Mouse (Mus musculus): ENCODE results near the gene Banp. TPM values are rescaled to one million over a fixed set of nuclear protein-coding genes. Genes with fewer than 3 reads are reported as not detected.

Banp gene
- total RNA-seq, 2 experiments from 2014 or later, result 25.4 to 37.4 TPM

DNA sequence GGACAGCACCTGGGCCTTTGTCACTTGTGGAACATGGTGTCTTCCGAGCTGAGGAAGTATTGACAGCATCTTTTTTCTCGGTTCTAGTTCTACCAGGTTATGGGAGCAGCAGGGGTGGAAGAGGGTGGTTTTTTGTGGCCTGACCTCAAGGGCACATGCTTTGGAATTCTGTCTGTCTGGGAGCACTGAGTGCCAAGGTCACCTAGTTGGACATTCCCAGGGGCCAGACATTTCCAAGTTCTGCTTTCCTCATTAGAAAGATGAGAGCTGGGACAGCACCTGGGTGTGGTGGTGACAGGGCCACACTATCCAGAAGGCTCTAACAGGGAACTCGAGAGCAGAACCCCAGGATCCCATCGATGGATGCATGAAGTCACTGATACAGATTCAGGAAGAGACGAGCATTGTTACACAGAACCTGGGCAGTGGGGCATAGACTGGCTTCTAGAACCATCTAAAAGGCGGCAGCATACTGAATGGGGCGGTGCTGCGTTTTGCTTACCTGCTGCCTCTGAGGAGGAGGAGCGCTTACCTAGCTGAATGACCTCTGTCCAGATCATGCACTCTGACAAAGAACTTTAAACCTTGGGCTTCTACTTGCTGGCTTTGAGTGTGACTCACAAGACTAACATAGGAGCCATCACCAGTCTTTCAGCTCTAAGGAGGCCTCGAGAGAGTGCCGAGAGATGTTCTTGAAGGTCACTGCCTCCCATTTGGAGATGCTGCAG is 31.4 kb downstream of the Banp start:
- no peak for DNase-seq

DNA sequence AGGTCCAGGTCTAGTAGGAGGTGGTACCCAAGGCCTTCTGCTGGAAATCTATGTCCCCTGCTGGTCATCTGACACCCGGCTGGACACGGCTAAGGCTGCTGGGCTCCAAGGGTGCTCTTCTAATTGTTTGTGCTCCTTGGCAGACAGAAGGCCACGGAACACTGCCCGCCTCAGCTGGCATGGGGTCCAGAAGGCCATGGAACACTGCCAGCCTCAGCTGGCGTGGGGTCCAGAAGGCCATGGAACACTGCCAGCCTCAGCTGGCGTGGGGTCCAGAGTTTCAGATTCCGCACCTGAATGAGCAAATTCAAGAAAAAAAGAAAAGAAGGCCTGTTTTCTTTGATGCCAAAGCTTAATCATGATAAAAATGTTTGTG is 32.0 kb downstream of the Banp start:
- DNase-seq, result peak in 1 of 2 experiments; percentile 43

GRCm38 (mm10) chr8:121985673-121986072 is 36.1 kb downstream of the Banp start:
- DNase-seq, result no peak

- no peak for DNase-seq
Observed at GRCm38 (mm10) chr8:121987892-121988291, 38.3 kb downstream of the Banp start.

DNA sequence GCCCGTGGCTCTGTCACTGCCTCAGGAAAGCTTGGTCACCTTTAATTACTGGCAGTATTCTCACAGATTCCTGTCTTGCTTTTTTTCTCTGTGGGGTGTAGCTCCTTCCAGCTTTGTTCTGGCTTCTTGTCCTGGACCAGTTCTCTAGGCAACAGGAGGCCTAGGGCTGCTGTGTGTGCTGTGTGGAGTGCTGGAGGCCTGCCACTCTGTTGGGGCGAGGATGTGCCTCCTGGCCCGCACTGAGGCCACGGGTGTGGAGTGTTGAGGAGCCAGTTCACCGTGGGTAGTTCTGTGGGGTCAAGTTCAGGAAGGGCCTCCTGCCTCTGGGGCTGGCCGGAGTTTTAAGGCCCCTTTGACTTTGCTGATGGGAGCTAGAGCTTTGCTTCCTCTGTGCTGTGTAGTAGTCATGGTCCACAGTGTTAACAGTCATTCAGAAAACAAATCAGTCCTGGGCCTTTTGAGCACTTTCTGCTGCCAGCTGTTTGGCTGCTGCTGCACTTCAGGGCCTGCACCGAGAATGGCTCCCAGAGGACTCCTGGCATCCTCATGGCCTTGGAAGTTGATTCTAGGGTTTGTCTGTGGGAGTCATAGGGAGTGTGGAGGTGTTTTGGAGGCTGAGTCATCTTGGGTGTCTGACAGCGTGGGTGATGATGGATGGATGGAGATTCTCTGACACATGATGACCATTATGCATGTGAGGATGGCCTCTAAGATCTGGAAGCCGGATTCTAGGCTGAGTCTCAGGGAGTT is 41.1 kb downstream of the Banp start:
- peak in 1 of 2 experiments; percentile 46 for DNase-seq

DNA sequence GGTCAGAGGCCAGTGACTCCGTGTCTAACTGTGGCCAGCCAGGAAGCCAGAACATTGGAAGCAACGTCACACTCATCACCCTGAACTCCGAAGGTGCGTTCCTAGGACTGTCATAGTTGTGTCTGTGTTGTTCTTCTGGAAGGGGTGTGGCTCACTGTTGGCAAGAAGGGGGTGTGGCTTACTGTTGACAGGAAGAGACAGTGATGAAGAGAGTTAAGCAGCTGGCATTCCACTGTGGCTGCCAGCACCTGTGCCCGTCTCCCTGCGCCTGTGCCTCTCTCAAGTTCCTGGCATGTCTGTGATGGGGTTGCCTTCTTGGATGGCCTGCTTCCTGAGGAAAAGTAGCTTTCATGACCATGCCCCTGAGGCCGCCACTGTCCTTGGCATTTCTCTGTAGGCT is 42.1 kb downstream of the Banp start:
- peak in 1 of 2 experiments; percentile 29 for DNase-seq

DNA sequence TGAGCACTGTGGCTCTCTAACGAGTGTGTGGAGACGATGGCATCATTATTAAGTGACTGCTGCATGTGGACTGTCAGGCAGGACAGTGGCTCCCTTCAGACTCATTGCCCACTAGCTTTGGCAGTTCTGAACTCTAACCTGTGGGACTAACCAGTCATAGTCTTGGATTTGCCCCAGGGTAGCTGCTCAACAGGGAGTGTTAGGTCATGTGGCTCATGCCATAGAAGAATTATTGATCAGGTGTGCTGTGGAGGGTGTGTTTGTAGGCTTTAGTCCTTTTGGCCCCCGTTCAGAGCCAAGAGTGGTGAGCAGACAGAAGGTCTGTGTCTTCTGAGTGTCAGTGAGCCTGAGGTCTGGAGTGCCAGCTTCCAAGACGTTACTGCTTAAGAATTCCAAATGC is 43.4 kb downstream of the Banp start:
- no peak for DNase-seq

DNA sequence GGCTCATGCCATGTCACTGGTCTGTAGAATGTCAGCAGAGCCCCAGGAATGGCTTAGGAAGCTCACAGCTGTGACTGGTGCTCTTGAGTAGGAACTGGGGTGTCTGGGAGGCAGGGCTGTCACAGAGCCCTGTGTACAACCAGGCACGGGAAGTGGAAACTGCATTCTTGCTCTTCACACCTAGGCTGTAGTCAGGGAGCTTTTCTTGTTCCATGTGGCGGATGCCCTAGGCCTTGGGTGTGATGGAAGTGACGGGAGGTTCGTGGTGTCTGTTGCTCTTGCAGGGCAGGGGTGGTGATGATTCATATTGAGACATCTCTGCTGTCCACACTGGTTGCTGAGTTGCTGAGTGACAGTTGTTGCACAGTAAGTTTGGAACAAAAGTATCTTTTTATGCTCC is 45.6 kb downstream of the Banp start:
- no peak for DNase-seq

DNA sequence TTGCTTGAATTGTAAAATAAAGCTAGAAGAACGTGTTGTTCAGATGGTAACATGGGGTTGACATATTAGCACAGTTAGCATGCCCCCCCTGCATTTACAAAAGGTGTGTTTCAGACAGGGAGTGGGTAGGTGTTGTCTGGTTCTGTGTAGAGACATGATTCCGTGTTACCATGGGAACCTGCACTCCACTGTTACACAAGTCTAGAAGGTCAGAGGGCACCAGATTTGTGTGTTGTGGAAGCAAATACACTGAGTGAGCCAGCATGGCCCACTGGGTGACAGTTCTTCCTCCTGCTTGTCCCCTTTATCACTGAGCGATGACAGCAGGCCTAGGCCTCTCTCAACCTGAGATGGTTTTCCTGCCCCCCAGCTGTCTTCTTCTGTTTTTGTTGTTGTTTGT is 46.3 kb downstream of the Banp start:
- DNase-seq, result no peak

DNA sequence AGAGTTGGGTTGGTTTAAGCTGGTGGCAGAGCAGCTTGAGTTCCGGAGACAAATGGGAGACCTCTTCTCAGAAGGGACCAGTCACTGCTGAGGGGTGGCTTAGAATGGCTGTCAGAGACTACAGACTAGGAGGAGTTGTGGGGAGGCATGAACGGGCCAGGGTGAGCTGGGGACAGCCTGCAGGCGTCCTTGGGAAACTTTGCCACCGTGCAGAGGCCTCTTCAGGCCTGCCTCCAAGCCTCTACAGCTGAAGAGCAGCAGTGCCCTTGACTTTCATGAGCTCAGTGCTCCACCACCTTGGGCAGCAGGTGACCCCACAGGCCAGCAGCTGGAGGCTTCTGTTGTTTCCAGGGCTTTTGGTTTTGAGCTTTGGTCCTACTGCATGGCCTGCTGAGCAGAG is 49.1 kb downstream of the Banp start:
- peak; percentile 50 to 61 for DNase-seq

DNA sequence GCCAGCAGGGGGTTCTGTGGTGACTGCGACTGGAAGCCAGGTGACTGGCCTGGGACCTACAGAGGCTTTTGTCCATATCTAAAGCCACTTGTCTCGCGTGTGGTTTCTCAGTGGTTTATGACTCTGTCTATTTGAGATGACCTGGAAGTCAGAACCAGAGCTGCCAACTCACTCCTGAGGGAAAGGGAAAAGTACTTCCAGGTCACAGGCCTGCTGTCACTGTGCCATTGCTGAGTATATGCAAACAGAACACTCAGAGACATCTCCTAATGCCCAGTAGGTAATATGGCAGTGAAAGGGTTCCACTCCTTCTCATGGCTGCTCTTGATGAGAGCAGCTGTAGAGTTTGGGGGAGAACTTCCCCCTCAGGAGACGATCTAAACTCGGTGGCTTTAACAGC is 49.7 kb downstream of the Banp start:
- DNase-seq, result peak in 1 of 2 experiments; percentile 28

DNA sequence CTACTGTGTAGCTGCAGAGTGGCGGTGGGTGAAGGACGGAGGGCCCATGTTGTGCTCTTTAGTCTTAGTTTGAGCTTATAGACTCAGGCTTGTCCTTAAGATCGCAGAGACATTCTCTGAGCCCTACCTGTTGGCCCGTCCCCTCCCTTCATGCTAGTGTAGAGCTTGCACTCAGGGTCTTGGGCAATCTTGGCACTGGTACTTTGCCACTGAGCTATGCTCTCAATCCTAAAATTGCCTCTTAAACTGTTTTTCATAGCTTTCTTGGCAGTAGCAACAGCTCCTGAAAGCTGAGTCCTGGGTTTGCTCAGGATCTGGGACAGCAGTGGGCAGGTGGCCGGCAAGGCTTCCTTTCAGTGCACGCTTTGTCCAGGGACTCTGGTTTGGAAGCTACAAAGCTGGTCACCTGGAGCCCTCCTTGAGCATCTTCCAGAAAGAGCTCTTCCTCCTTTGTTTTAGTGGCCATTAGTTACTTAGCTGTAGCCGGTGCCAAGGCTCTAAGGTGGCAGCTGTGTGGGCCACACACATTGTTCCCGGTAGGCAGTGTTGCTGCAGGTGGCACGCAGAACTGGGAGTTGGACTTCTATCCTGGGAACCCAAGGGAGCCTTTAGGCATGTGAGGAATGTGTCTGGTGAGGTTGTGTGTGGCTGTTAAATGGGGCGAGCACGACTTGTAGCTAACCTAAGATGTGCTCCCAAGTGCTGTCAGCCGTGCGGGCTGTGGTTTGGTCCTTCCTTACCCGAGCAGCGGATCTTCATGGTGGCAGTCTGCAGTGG is 52.0 kb downstream of the Banp start:
- no peak for DNase-seq

GRCm38 (mm10) chr8:122003646-122004045 is 54.1 kb downstream of the Banp start:
- no peak for DNase-seq

DNA sequence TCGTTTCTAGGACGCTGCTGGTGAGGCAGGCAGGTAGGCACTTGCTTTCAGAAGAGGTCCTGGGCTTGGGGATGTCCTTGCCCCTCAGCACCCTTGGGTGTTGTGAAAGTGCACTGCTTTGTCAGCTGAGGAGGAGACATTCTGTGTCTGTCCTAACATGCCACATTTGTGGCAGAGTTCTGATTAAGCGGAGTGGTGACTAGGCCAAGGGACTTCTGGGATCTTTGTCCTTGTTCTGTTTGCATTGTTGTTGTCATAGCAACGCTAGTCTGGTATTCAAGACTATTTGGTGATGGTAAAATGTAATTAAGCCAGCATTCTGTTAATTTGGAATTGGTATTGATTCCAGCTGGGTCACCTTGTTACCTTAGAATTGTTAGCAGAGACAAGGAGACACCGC is 54.6 kb downstream of the Banp start:
- no peak for DNase-seq

DNA sequence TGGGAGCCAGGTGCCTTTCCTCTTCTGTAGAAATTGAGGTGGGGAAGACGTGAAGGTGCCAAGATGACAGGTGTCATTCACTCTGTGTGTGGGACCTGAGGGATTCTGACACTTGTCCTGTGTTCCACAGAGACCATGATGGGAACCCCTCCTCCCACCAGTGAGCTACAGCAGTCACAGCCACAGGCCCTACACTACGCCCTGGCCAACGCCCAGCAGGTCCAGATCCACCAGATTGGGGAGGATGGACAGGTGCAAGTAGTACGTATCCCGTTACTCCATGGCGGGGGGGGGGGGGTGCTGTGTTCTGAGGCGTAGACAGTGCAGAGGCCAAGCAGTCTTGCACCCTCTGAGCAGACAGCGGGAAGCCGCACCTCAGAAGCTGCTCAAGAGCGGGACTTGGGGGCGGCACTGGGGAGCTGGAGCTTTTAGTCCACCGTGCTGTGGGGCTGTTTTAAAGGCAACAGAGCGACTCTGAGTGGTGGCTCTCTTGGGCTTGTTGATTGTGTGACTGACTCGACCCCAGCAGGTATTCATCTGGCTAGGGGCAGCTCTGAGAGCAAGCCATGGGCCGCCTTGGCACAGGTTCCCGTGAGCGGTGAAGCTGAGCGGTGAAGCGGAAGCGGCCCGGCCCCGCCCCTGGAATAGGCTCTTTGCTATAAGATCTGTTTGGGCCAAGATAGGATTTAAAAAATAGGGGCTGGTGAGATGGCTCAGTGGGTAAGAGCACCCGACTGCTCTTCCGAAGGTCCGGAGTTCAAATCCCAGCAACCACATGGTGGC is 56.1 kb downstream of the Banp start:
- DNase-seq, result no peak

DNA sequence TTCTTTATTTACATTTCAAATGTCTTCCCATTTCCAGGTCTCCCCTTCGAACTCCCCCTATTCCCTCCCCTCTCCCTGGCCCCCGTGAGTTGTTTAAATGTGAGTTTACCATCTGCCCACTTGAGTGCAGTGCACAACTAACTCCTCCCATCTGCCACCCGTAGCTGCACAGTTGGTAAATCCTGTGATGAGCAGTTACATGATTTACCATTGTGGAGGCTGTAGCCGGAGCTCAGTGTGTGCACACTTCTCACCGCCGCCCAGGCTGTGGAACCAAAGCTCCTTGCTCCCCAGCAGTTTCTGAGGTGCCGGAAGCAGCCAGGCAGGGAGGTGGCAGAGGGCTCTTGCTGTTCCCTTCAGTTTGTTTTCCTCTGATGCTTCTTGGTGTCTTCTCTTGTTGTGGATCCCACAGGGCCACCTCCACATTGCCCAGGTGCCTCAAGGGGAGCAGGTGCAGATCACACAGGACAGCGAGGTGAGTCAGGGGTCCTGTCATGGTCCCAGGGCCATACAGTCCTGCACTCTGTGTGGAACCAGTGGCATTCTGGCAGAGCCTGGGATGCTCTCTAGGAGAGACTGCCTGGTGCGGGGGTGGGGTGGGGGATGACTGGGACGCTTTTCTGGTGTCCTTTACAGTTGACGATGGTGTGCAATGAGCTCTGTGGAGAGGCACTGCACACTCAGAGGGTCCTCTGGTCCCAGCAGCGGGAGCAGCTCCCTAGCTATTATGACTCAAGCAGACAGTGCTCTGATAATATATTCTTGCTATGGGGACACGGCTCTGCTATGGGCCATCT is 57.3 kb downstream of the Banp start:
- no peak for DNase-seq

DNA sequence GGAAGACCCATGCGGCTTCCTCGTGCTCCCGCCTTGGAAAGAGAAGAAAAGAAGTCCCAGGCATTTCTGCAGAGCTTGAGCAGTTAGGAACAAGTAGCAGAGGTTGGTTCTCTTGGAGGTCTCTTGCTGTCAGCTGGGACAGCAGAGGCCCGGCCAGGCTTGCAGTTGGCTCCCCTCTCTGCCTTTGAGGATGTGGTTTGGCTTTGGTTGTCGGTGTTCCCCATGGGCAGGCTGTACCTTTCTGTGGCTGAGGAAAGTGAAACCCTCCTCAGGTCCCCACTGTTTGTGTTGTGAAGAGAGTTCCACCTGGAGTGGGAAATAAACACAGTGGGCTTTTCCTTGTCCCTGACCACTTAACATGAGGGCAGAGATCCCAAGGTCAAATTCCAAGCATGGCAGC is 58.8 kb downstream of the Banp start:
- no peak for DNase-seq

DNA sequence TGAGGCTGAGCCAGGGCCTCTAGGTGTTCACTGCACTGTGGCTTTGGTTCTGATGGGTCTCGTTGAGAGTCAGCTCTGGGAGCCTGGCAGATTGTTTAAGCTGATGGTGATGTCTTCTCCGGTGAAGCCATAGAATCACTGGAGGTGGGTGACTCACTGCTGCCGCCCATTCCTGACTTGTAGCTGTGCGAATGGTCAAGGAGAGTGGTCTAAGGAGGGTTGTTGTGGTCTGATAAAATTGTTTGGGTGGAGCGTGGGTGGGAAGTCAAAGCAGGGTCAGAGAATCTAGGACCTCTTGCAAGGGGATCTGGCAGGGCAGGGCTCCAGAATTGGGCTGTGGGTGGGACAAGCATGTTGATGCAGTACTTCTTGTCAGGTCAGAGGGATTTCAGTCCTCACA is 61.1 kb downstream of the Banp start:
- no peak for DNase-seq

DNA sequence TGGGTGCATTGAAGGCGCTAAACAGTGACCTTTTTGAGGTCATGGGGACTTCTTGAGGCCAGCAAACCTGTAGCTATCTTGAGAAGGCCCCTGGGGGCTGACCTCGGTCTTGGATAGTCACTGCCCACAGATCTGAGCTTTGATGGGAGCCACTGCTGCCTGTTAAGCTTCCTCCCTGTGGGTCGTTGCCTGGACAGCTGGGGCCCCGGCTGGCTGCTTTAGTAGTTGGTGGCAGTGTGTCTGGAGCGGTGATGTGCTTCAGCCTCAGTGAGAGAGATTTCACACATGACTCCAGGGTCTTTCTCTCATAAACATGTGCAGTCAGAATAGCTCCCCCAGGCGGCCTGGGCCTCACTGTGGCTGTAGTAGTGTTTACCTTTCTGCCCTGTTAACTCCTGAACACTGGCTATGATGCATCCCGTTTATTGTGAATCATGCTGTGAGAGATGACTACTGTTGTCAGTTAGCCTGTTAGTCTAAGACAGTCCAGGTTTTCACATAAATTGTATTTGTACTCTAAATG is 61.6 kb downstream of the Banp start:
- no peak for DNase-seq

DNA sequence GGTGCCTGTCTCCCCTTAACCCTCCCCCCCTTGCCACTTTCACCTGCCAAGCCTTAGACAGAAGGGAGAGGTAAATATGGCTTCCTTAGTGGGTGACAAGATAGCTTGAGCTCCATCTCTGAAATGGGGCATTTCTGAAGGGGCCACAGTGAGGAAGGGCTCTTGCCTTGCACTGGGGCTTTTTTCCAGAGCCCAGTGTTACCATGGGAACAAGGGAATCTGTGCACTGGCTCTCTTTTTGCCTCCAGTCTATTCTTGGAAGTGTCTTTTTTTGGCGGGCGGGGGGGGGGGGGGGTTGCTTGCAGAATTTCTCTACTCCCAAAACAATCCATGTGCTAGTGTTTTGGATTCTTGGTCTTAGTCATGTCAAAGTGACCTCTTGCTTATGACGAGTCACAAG is 65.1 kb downstream of the Banp start:
- no peak for DNase-seq

Measured in adrenal gland, postnatal 36 days (tissue).